Mouse (Mus musculus) lung, postnatal 10 days (tissue): Measurements from ENCODE around the gene Stpg4.

Experiments
- DNase-seq: peaks from one replicate; pipeline ENCODE4 v3.0.0; 2021

Stpg4 gene

DNA sequence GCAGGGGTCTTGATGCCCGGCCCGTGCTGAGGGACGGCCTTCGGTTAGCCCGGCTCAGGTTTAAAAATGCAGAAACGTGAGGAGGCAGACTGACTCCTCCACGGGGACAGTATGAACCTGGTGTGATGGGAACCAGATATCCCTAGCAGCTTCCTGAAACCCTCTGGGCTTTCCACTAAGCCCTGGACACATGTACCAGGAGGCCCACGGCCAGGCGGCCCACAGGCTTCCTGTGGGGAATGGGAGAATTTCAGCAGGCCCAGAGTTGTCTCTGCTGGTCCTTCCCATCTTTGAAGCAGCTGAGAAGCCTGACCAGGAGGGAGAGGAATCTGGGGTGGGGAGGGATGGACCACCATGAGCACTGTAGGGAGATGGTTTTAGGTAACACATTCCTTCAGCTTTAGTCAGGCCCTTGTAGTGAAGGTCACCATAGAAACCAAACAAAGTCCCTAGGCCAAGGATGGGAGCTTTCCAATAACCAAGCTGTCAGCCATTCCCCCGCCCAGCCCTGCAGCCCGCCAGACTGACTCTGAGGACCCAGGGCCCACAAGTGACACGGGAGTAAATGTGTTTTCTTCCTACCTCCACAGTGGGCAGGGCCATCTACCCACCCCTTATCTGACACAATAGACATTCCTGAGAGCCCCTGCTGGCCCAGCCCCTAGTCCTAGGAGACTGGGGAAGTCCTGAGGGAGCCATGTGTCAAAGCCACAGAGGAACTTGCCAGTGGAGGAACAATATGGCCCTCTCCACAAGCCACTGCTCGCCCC, 76.9 kb downstream of the Stpg4 start:
- DNase-seq: peak; percentile 73

DNA sequence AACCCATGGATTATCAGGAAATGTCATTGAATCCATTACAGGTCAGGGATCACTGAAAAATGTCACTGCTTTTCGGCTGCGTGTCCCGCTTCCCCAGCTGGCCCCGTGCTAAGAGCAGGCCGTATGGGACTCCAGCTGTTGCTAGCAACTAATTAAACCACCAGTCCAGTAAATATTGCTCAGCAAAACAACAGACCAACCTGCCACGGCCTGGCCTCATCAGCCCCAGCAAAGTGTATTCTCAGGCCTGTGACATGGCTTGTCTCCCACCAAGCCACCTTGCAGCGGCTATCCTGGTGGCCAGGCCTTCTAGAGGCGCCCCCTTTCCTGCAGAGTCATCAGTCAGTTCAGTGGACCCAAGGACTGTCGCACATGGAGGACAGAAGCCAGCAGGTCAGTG, 78.0 kb downstream of the Stpg4 start:
- no peak for DNase-seq

- DNase-seq: no peak
Measured at GRCm38 (mm10) chr17:87349069-87349468, 78.5 kb downstream of the Stpg4 start.

DNA sequence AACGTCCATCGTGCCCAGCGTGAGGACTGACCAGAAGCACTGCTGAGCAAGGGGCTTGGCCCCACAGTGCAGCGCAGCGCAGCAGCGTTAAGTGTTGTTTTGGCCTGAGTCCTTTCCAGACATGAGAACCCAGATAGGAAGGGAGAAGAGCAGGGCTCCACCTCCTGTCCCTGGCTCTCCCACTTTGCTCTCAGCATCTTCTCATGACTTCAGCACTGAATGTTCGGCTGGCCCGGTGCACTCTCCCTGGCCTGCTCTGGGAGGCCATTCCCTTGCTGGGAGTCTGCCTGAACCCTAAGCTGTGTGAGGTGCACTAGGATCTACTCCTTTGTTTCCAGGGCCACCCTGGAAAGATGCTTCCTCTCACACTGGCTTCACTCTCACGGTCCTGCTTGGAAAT, 79.2 kb downstream of the Stpg4 start:
- DNase-seq: no peak

DNA sequence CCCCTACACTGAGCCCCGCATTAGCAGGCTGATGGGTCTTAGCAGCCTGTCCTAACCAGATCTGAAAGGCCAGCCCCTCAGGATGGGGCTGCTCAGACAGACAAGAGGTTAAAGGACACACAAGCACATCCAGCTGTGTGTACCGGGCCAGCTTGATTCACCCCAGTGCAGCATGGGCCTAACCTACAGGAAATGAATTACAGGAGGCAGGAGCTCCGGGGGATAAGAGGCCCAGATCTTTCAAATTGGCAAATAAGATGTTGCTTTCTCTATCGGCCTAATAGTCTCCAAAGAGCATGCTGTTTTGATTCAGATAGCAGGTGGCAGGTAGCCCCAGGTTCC, 82.3 kb downstream of the Stpg4 start:
- no peak for DNase-seq

GRCm38 (mm10) chr17:87344441-87345251, 82.9 kb downstream of the Stpg4 start:
- DNase-seq: no peak

- no peak for DNase-seq
Measured at GRCm38 (mm10) chr17:87343060-87343703, 84.4 kb downstream of the Stpg4 start.
